Mouse (Mus musculus) testis, adult 2 months (tissue): ENCODE data around the gene Artn. TPM values are rescaled to one million over a fixed set of nuclear protein-coding genes. Genes with fewer than 3 reads are reported as not detected.

ENCODE experiments used
- H3K27ac ChIP-seq: fragments of 200-500 bp; 2 replicates; pipeline ENCODE4 v1.5.1; 2012; ENCODE audit warnings: low read depth, low read length; ENCODE audit not compliant: control insufficient read depth, insufficient read depth
- H3K27me3 ChIP-seq: fragments of 200-500 bp; 2 replicates; pipeline ENCODE4 v1.6.1; 2012; ENCODE audit warnings: mild to moderate bottlenecking, low read length, moderate library complexity; ENCODE audit not compliant: control insufficient read depth, insufficient read depth
- H3K36me3 ChIP-seq: fragments of 200-500 bp; 2 replicates; pipeline ENCODE4 v1.6.1; 2012; ENCODE audit warnings: mild to moderate bottlenecking, low read length; ENCODE audit not compliant: control insufficient read depth, insufficient read depth
- H3K4me1 ChIP-seq: fragments of 200-500 bp; 2 replicates; pipeline ENCODE4 v1.6.1; 2012; ENCODE audit warnings: low read length; ENCODE audit not compliant: control insufficient read depth, insufficient read depth
- H3K4me3 ChIP-seq: fragments of 200-500 bp; 2 replicates; pipeline ENCODE4 v1.5.1; 2012; ENCODE audit warnings: low read depth, mild to moderate bottlenecking, low read length, moderate library complexity, mixed read lengths; ENCODE audit not compliant: control insufficient read depth
- CTCF ChIP-seq: fragments of 200-500 bp; IDR thresholded peaks from 2 replicates; pipeline ENCODE4 v1.5.1; 2012; ENCODE audit warnings: low read depth, mild to moderate bottlenecking, inconsistent platforms, low read length, moderate library complexity; ENCODE audit not compliant: control insufficient read depth, insufficient read depth, insufficient replicate concordance
- POLR2A ChIP-seq: fragments of 200-500 bp; IDR thresholded peaks from 2 replicates; pipeline ENCODE4 v1.6.1; 2012; ENCODE audit warnings: low read depth, mild to moderate bottlenecking, inconsistent platforms, low read length, moderate library complexity; ENCODE audit not compliant: control insufficient read depth
- polyA plus RNA-seq: library from polyadenylated mRNA; depleted of rRNA; stranded (reverse); fragments of >200 nt; gene quantifications from 2 replicates; pipeline ENCODE4 v1.2.3, GENCODE M21; 2012

Gene Artn
- polyA plus RNA-seq, 1 experiment, result 9.0 TPM

DNA sequence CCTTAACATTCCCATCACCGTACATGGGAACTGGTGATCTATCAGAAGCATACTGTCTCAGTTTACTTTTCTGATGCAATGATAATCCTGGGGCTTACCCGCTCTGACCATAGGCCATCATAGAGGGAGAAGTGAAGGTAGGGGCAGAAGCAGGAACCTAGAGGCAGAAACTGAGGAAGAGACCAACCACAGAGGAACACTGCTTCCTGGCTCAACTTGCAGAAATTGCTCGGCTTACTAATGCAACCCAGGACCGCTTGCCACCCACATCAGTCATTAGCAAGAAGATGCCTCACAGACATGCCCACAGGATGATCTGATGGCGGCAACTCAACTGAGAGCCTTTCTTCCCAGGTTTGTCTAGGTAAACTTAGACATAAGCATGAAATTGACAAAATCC lies 10.8 kb downstream of the Artn start:
- no peak for TF ChIP-seq CTCF
- TF ChIP-seq POLR2A, result no peak
- no peak overlapping the region for H3K27ac ChIP-seq
- H3K4me3 ChIP-seq, result no peak overlapping the region
- no peaks in the 10 kb centered on the region for H3K36me3 ChIP-seq
- H3K4me1 ChIP-seq, result peaks cover 9% of the 10 kb centered on the region
- no peaks in the 10 kb centered on the region for H3K27me3 ChIP-seq

DNA sequence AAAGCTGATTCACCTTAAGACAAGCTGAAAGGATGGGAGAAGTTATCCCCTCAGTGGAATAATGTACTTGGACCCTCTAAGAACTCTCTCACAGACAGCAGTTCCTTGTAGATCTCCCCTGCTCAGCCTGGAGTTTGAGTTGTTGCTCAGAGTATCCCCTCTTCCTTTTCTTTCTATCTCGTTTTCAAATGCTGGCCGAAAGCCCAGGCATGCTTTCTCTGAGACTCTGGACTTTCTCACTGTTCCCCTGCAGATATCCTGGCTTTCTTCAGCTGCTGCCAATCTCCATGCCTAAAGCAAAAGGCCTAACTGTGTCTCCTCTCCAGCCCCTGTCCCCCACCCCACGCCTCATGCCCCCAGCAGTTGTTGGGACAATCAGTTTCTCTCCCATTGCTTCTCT lies 11.3 kb downstream of the Artn start:
- no peak overlapping the region for H3K4me3 ChIP-seq
- TF ChIP-seq POLR2A, result no peak
- no peak for TF ChIP-seq CTCF
- peaks cover 9% of the 10 kb centered on the region for H3K4me1 ChIP-seq
- no peak overlapping the region for H3K27ac ChIP-seq
- H3K36me3 ChIP-seq, result no peaks in the 10 kb centered on the region
- H3K27me3 ChIP-seq, result no peaks in the 10 kb centered on the region

DNA sequence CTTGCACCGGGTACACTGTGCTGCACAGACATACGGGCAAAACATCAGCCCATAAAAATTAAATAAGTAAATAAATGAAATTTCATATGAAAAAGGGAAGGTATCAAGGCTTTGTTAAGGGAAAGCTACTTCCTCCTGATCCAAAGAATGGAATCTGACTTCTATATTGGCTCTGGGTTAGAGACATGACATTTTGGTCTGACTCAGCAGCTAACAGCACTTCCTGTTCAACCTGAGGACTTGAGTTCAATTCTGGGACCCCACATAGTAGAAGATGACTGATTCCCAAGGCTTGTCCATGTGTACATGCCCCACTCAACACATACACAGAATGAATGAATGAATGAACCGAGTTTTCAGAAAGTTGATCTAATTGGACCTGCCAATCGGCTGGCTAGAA lies 11.7 kb downstream of the Artn start:
- Histone ChIP-seq H3K4me3 (no peak overlapping the region), H3K36me3 (no peaks in the 10 kb centered on the region), H3K27me3 (no peaks in the 10 kb centered on the region), H3K27ac (no peak overlapping the region), H3K4me1 (peaks cover 9% of the 10 kb centered on the region)
- TF ChIP-seq POLR2A (no peak), CTCF (no peak)

DNA sequence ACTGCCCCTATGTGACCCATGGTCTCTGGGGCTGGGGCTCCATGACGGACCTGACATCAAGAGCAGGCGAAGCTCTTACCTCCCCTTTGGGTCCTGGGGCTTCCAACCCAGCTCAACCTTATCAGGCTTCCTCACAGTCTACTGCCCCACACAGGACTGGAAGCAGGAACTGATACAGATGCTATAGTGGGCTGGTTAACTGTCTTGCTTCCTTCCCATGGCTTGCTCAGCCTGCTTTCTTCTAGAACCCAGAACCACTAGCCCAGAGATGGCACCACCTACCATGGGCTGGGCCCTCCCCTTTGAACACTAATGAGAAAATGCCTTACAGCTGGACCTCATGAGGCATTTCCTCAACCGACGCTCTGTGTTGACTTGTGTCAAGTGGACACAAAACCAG lies 12.2 kb downstream of the Artn start:
- Histone ChIP-seq H3K4me1 (peaks cover 9% of the 10 kb centered on the region), H3K27ac (no peak overlapping the region), H3K27me3 (no peaks in the 10 kb centered on the region), H3K36me3 (no peaks in the 10 kb centered on the region), H3K4me3 (no peak overlapping the region)
- no peak for TF ChIP-seq CTCF
- no peak for TF ChIP-seq POLR2A

DNA sequence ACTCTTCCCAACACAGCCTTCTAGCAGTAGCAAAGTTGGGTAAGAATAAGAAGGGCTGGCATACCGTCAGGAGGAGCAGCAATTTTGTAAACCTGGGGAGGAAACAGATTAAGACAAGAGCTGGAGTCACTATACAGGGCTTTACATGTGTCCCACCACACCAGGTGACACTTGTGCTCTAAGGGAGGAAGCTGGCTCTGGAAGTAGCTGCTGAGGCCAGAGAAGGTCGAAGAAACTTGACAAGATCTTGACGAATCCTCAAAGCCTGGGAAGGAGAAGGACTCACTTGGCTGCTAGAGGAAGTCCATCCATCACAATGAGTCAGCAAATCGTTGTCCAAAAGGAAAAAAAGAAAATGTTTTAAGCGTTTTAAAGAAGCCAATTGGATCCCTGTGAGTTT lies 13.2 kb downstream of the Artn start:
- Histone ChIP-seq H3K27ac (no peak overlapping the region), H3K27me3 (no peaks in the 10 kb centered on the region), H3K36me3 (no peaks in the 10 kb centered on the region), H3K4me1 (peaks cover 9% of the 10 kb centered on the region), H3K4me3 (no peak overlapping the region)
- TF ChIP-seq POLR2A (no peak), CTCF (no peak)

DNA sequence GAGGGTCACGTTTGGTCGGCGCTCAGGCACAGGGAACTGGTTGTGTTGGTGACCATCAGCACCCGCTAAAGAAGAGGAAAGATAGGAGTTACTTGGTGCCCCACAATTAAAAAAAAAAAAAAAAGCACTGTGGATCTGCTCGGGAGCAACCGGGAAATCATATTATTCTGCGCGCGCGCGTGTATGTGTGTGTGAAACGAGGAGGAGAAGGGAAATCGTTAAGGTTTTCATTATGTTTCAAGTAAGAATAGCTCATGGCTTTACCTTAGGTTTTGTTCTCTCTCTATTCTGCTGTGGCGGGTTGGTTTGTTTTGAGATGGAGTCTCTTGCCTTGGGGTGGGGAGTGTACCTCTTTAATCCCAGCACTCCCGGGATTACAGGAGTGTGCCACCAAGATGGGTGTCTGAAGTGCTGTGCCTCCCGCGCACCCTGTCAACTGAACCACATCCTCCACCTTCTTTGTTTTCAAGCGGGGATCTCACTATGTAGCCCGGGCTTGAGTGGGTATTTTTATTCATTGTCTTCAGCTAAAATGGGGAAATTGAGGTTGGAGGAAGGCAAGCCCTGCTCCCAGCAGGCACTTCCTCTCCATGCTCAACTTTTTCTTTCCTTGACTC lies 14.0 kb downstream of the Artn start:
- TF ChIP-seq POLR2A, result no peak
- TF ChIP-seq CTCF, result no peak
- Histone ChIP-seq H3K4me3 (peak overlapping the region; percentile 98), H3K27me3 (no peaks in the 10 kb centered on the region), H3K27ac (peak overlapping the region; percentile 15; the same call in 1 of the 2 replicates), H3K36me3 (no peaks in the 10 kb centered on the region; the same call in 1 of the 2 replicates), H3K4me1 (peaks cover 9% of the 10 kb centered on the region)

DNA sequence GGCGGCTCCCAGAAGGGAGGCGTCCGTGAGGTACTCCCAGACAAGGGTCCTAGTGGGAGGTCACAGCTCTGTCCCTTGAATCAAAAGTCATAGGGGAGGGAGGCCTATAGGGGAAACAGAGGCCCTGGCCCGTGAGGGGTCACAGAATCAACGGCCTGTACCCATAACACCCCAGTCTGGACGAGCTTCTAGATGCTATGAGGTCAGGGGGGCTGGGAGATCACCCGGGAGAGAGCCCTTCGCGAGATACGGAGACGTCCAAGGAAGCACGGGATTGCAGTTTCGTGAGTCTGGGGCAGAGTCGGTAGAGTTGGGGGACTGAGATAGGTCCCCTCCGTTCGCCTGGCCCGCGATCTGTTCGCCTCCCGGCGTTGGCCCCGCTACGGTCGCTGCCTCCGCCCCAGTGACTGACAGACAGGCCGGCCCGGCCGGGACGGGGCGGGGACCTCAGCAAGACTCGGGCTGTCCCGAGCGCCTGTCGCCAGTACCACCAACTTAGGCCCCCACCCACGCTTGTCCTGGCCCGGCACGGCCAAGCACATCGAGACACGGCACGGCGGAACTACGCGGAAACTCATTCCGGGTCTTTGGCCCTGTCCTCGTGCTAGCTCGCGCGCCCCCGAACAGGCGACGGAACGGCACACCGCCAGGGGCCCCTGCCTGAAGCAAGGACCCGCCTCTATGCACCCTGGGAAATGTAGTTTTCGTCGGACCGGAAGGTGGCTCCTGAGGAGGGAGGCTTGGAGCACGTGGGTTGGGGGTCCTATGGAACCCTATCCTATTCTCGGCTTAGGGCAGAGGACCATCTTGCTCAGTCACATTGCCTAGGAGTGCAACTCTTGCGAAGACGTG lies 14.7 kb downstream of the Artn start, which contains the start of gene Ipo13:
Gene Ipo13 (minus strand): TSS at position 409 of the 852 bp plus-strand sequence.
- H3K4me1 ChIP-seq, result peaks cover 9% of the 10 kb centered on the region

More for the DNA sequence above, 14.7 kb downstream of the Artn start, which contains the start of gene Ipo13:
- H3K27me3 ChIP-seq, result no peaks in the 10 kb centered on the region
- peak within 1 kb of the TSS; percentile 95 for H3K27ac ChIP-seq
- TF ChIP-seq POLR2A (no peak; the same call in 1 of the 2 replicates), CTCF (no peak)
- H3K4me3 ChIP-seq, result peak within 1 kb of the TSS; percentile 98
- H3K36me3 ChIP-seq, result no peaks in the 10 kb centered on the region; the same call in 1 of the 2 replicates
